Mouse (Mus musculus): ENCODE measurements around the gene Mrm3.
A peak's percentile ranks its signal among the peaks of the same experiment; 100 is the strongest.
"Not testable (repeated sequence)": the region's sequence is repeated elsewhere in the genome, so short reads cannot be mapped to it uniquely, and the experiment has no call there.

Mrm3 gene

DNA sequence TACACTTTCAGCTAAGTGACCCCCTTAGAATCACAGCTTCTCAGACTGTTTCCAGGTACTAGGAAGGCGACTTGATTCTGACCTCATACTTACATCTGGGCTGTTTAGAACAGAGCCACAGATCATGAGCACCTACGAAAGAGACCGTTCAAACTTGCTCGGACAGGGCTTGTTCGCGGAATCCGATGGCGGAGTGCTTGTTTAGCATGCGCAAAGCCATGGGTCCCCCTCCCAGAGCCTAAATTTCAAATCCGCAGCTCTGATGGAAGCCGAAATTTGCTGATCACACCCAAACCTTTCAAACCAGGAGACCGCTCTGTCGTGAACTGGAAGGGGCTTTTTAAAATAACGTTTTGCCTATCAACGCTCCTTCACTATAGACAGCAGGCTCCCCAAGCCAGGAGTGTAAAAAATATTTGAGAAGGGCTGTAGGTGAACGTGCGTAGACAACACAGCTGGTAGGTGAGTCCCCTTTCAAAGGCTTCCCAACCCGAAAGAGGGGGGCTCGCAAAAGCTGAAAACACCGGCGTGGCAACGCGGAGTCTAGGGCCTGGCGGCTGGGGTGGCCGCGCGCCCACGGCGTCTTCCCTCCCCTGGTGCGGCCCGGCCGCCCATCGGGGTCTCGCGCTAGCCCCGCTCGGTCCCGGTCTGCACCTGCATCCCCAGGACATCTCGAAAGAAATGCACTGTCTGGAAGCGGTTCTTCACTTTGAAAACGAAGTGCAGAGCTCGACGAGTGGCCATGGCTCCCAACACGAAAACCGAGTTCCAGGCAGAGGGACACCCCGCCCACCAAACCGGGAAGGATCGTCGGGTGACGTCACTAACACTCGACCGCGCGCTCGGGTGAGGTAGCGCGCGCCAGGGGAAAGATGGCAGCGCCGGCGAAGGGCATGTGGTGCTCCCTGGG, at the start of gene Mrm3, which contains the start of gene Glod4:
Gene Mrm3, plus strand, starts transcription at position 815 of the 910 bp plus-strand sequence.
Gene Glod4, minus strand, starts transcription at position 825 of the 910 bp plus-strand sequence.
- DNase-seq = peak; percentile 91

DNA sequence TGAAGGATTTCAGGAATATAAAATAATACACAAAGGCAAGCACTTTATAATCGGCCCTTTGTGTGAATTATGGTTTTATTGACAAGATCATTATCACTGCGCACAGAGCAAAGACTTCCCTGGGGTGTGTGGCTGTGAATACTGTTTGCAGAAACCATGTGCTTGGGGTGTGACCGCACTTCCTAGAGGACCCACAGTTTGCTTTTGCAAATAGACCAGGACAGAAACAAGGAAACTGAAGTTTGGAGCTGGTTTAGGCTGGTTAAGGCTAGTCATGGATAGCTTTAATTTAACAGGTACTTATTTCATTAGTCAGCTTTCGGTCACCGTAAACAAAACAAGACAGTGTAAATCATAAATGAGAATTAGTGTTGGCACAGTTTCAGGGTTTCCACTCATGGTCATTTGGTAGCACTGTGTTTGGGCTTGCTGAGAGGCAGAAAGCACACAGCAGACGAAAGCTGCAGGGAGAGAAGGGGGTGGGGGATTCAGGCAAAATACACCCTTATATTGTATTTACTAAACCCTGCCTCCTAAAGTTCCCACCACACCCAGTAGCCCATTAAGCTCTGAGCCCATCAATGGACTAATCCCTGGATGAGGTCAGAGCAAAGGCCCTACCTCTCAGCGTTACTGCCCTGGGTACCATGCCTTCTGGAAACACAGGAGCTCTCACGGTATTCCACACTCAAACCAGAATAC, 47.1 kb upstream of the Mrm3 start:
- no peak for DNase-seq

- DNase-seq = no peak
Measured at GRCm38 (mm10) chr11:76196977-76197469, 46.5 kb upstream of the Mrm3 start.

DNA sequence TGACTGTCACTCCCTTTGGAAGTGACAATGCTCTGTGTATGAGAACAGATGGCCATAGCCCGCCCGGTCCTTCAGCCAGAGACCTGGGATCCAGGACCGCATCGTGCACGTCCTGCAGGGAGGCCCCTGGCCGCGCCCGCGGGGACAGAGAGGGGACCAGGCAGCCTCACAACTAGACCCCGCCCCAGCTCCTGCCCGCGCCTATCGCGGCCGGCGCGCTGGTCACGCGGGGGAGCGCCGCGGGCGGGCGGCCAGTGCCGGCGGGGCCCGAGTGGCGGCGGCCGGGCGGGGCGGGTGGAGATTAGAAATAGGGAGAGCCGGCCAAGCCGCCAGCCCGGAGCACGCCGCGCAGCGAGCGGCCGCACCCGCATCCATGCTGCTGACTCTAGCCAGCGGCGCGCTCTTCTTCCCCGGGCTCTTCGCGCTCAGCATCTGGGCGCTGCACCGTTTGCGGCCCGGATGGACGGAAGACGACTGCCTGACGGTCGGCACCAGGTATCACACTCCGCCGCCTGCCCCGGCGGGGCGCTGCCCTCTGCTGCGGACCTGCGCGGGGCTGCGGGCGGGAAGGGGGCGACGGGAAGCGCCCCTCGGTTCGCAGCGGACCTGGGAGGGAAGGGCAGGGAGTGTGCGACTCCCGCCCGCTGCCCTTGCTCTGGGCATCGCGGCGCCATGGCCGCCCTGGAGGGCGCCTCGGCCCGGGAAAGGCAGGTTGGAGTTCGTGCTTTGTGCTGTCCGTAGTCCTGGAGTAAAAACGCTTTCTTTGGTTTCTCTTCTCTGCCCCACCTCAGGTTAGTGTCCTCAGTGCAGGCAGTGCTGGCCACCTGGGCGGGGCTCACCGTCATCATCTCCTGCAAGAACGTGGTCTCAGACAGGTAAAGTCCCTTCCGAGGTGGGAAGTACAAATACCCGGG, 41.5 kb upstream of the Mrm3 start:
- DNase-seq = peak; percentile 91

DNA sequence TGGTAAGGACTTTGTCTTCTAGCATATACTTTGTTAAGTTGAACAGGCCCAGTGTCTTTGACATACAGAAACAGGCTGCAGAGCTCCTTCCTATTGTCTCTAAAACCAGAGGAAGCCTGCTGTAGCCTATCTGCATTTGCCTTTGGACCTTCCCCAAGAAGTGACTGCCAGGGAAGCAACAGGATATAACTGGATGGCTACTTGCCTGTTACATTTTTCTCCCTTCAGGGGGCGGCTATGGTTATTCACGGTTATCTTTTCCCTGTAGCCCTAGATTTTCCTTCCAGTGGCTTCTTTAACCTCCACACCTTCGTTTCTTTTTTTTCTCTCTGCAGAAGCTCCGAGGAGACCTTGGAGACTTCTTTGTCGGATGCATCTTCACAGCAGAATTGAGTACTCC, 36.7 kb upstream of the Mrm3 start:
- no peak for DNase-seq

DNA sequence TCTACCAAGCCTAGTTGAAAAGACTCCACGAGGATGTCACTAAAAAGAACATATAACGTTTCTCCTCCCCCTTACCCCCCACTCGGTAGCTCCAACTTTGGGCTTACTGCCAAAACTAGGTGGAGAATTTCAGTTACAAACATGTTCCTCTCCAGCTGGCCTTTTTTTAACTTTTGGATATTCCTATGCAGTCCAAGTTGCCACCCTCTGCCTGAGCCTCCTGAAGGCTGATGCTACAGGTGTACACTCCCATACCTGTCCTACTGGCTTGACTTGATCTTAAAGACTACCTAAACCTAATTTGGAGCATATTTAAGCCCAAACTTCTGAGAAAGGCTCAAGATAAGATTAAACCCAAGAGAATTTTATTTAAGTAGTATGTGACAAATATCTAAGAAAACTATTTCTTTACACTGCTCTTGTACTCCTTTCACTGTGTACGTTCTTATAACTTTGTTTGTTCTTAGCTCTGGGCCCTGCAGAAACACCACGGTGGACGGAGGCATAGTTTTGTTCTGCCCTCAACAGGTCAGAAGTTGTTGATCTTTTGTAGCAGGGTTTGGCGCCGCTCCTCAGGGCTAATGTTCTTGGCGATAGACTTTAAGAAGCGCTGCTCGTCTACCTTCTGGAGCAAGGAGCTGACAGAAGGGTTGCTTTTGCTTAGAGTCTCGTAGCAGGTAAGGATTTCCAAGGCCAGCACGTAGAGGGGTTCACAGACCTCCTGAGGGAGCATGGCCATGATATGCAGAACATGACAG, 33.1 kb upstream of the Mrm3 start:
- no peak for DNase-seq

GRCm38 (mm10) chr11:76211595-76211994, 31.9 kb upstream of the Mrm3 start:
- not testable (repeated sequence) for DNase-seq

DNA sequence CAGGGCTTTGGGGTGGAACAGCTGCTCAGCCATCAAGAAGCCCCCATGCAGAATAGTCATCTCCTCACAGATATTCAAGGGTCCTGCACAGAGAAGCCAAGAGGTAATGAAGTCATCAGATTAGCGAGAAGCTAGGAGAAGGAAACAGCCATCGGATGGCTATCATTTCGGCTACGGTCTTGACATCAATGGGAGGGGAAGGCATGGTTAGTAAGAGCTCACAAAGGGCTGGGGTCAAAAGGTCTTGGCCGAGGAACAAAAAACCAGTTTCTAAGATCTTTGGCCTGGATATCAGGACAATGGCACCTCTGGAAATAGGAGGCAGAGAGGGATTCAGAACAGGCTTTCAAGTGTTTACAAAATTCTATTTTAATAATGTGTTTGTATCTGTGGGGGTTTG, 29.7 kb upstream of the Mrm3 start:
- no peak for DNase-seq

DNA sequence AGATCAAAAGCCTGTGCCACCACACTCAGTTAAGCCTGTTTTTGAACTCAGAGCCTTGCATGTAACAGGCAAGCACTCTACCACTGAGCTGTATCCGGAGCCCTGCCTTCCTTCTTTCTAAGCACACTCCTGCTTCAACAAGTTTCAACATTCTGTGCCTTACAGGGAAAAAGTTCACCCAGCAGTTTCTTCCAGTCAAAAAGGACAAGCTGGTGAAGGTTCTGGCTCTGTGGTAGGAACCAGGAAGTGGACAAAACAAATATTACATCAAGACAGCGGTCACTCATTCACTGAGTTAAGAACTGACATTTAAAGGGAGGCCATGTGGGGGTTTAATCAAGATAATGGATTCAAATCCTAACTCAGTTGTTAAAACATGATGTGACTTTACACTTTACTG, 28.5 kb upstream of the Mrm3 start:
- no peak for DNase-seq

DNA sequence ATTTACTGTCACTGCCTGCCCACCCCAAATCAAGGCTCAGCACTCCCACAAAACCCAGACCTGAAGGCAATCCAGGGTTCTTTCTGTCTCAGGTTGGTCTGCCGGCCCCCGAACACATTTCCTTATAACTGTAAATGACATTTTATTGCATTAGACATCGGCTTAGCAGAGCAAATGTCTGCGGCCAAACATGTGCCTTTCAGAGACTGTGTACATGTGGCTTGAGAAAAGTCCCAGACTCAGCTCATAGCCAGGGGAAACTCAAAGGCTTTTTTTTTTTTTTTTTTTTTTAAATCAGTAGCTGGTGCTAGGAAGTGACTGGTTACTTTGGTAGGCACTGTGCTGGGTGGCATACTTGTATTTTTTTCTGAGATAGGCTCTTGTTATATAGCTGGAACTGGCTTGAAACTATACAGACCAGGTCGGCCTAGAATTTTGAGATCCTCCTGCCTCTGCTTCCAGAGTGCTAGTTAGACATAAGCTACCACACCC, 27.4 kb upstream of the Mrm3 start:
- DNase-seq = no peak

GRCm38 (mm10) chr11:76216681-76217389, 26.7 kb upstream of the Mrm3 start:
- peak; percentile 59 for DNase-seq

- peak; percentile 97 for DNase-seq
Measured at GRCm38 (mm10) chr11:76217390-76217800, 26.1 kb upstream of the Mrm3 start, which contains the start of the genes Dbil5 and Gemin4. Gene Dbil5 (plus strand): TSS chr11:76217608. Gene Gemin4 (minus strand): TSS chr11:76217664.

DNA sequence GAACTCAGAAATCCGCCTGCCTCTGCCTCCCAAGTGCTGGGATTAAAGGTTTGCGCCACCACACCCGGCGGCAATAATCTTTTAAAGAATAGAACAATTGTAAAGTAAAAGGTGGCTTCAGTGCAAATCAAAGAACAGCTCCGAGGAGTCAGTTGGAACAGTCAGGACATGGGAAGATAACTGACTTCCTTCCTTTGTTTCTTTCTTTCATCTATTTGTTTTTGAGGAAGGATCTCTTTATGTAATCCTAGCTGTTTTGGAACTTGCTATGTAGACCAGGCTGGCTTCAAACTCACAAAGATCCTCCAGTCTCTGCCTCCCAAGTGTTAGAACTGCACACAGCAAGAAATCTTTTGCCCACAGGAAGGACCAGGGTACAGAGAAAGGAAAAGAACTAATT, 18.9 kb upstream of the Mrm3 start:
- no peak for DNase-seq

GRCm38 (mm10) chr11:76225051-76225450, 18.5 kb upstream of the Mrm3 start:
- no peak for DNase-seq

GRCm38 (mm10) chr11:76236136-76236535, 7.4 kb upstream of the Mrm3 start:
- DNase-seq = no peak

DNA sequence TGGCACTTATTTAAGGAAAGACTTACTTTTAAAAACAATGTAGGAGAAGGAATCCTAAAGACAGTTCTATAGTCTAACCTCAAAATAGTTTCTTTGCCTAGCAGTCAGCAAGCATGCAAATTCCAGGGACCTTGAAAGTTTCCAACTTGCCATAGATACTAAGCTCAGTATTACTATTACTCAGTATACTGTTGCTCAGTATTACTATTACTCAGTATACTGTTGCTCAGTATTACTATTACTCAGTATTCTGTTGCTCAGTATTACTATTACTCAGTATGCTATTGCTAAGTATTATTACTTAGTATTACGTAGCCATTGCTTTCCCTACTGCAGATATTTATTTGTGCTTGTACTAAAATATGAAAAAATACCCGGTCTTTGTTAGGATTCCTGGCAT, 3.8 kb upstream of the Mrm3 start:
- no peak for DNase-seq

GRCm38 (mm10) chr11:76243811-76244546, 464 bp downstream of the Mrm3 start:
- peak; percentile 42 for DNase-seq

DNA sequence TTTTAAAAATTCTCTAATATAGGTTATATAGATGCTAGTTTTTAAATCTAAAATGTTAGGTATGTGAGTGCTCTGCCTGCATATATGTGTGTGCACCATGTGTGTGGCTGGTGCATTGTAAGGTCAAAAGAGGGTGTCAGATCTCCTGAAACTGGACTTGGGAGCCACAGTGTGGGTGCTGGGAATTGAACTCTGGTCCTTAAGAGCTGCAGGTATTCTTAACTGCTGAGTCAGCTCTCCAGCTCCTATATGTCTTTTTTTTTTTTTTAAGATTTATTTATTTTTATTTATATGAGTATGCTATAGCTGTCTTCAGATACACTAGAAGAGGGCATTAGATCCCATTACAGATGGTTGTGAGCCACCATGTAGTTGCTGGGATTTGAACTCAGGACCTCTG, 2.9 kb downstream of the Mrm3 start:
- no peak for DNase-seq

DNA sequence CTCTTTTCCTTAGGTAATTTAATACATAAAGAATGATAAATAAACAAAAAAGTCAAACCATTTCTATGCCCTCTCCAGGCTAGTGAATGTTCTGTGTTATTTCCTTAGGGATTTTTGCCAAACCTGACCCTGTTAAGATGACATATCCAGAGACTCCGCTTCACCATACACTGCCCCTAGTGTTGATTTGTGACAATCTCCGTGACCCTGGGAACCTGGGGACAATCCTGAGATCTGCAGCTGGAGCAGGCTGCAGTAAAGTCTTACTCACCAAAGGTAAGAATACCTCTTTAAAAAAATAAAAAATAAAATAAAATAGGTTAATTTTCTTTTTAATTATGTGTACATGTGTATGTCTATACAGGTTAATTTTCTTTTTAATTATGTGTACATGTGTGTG, 3.7 kb downstream of the Mrm3 start:
- DNase-seq = no peak

GRCm38 (mm10) chr11:76252036-76252435, 8.5 kb downstream of the Mrm3 start:
- DNase-seq = peak; percentile 83
